Mouse (Mus musculus): Measurements from ENCODE around the gene Gm4450.
"Not testable (repeated sequence)": the region's sequence is repeated elsewhere in the genome, so short reads cannot be mapped to it uniquely, and the experiment has no call there.

The Gm4450 gene

DNA sequence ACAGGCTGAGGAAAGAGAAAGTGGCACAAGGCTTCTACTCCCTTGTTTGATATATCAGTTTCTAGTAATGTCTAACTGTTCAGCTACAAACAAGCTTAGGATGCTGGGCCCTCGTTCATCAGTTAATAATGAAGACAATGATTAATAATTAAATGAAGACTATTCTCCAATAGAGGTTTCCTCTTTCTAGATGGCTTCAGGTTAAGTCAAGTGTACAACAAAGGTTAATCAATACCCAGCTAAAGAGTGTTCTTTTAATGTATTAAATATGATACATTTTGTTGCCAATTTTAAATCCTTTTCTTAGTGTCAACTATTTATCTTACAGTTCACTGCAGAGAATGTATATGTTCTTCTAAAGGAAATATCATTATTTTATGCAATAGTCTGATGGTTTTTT, at the start of gene Gm4450:
TSS of gene Gm4450 (minus strand) at position 101 of the 400 bp plus-strand sequence.
- TF ChIP-seq GATA4 (IDR thresholded peaks at IDR 0.05; ENCODE audit: insufficient replicate concordance, low read length) = not testable (repeated sequence)

DNA sequence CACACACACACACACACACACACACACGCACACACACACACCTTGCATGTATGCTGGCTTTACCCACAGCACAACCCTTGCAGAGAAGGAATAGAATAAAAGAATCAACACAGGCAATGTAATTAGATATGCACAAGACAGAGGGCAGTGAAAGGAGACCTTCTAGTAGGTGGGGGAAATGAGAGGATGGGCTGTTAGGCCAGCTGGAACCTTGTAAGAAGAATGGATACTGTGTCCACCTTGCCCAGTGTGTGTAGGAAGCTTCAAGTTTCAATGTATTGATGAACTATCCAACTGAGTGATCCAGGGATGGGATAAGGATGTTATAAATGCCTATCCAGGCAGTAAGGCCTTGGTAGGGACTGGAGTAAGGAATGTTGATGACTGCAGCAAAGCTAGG, 21.9 kb downstream of the Gm4450 start:
- TF ChIP-seq GATA4 (IDR thresholded peaks at IDR 0.05; ENCODE audit: insufficient replicate concordance, low read length) = no peak

DNA sequence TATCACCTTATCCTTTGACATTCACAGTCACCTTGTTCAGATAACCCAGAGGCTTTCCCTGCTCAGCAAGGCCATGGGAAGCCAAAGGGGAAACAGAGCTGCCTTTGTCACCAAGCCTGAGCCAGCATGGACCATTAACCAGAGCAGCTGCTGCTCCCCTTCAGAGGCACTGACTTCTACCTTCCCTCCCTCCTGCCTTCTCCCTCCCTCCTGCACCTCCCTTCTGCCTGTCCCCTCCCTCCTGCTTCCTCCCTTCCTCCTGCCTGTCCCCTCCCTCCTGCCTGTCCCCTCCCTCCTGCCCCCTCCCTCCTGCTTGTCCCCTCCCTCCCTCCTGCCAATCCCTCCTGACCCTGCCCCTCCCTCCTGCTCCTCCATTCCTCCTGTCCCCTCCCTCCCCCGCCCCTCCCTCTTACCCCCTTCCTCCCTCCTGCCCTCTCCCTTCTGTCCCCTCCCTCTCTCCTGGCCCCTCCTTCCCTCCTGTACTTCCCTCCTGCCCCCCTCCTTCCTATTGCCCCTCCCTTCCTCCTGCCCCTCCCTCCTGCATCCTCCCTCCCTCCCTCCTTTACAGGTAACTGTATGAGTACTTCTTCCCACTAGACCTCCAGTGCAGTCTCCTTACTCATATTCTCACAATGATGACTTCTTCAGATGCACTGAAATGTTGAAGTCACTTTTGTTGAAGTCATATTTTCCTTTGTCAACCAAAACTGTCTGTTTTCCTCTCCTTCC, 22.7 kb downstream of the Gm4450 start:
- no peak for TF ChIP-seq GATA4 (IDR thresholded peaks at IDR 0.05; ENCODE audit: insufficient replicate concordance, low read length)

DNA sequence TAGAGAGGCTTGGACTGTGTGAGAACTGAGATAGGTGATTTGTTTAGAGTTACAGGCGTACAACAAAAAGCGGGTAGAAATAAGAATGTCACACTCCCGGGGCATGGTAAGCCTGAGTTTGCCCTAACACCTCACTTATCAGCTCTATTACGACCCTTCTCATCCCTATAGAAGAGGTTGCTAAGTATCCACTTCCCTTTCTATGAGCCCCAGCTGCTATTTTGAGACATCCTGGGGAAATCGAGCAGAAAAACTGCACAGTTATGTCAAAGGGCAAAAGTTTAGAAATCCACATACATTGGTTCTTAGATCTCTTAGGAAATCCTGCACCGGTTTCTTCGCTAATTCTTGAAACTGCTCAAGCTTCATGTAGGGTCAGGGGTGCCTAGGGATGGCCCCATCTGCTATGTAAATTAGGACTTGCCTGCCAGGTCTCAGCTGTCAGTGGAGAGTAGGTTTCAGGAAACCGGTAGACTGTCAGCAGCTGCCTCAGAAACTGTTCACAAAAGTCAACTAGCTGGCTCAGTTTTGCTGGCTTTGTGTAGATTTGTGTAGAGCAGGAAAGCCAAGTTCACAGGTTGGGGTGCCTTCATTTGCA, 27.9 kb downstream of the Gm4450 start:
- TF ChIP-seq GATA4 (IDR thresholded peaks at IDR 0.05; ENCODE audit: insufficient replicate concordance, low read length) = no peak

DNA sequence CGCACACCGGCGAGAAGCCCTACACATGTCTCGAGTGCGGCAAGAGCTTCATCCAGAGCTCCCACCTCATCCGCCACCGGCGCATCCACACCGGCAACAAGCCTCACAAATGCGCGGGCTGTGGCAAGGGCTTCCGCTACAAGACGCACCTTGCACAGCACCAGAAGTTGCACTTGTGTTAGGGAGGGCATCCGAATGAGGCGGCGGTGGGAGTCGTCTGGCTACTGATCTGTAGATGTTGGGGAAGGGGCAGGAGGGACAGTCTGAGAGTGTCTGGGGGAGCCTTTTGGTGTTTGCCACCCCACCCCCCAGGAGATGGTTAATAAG, 28.5 kb downstream of the Gm4450 start:
- no peak for TF ChIP-seq GATA4 (IDR thresholded peaks at IDR 0.05; ENCODE audit: insufficient replicate concordance, low read length)

DNA sequence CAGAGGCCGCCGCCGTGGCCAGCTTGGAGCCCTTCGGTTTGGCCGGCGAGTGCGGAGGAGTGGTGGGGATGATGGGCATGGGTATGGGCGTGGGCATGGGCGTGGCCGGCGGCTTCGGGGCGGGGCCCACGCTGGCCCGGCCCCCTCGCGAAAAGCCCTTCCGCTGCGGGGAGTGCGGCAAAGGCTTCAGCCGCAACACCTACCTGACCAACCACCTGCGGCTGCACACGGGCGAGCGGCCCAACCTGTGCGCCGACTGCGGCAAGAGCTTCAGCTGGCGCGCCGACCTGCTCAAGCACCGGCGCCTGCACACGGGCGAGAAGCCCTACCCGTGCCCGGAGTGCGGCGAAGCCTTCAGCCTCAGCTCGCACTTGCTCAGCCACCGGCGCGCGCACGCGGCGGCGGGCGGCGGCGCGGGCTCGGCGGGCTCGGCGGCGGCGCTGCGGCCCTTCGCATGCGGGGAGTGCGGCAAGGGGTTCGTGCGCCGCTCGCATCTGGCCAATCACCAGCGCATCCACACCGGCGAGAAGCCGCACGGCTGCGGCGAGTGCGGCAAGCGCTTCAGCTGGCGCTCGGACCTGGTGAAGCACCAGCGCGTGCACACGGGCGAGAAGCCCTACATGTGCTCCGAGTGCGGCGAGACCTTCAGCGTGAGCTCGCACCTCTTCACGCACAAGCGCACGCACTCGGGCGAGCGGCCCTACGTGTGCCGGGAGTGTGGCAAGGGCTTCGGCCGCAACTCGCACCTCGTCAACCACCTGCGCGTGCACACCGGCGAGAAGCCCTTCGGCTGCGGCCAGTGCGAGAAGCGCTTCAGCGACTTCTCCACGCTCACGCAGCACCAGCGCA, 29.1 kb downstream of the Gm4450 start:
- TF ChIP-seq GATA4 (IDR thresholded peaks at IDR 0.05; ENCODE audit: insufficient replicate concordance, low read length) = no peak

DNA sequence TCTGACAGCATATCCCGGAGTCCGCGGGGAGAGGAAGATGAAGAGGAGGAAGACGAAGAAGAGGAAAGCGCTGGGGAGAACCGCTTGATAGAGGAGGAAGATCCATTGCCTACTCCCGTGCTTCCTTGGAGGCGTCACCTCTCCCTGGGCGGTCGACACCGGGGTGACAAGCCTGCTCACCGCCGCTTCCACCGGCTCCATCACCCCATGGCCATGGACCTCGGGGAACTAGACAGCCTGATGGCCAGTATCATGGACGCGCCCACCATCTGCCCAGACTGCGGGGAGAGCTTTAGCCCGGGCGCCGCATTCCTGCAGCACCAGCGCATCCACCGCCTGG, 29.7 kb downstream of the Gm4450 start:
- no peak for TF ChIP-seq GATA4 (IDR thresholded peaks at IDR 0.05; ENCODE audit: insufficient replicate concordance, low read length)

DNA sequence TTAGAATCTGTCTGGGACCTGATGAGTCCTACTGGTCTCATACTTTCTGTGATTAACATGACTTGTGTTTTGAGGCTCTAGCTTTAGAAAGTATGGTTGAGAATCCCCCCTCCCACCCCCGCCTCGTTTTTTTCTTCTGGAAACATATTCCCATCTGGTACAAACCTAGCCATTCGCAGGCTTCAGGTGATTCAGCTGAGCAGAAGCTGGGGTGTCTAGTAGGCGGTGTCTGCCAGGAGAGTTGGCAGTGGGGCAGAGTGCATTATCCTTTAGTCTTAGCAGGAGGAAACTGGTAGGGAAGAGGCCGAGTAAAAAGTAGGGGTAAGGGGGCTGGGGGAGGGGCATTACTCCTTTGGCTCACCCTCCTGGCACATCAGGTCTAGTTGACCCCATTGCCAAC, 30.2 kb downstream of the Gm4450 start:
- no peak for TF ChIP-seq GATA4 (IDR thresholded peaks at IDR 0.05; ENCODE audit: insufficient replicate concordance, low read length)

DNA sequence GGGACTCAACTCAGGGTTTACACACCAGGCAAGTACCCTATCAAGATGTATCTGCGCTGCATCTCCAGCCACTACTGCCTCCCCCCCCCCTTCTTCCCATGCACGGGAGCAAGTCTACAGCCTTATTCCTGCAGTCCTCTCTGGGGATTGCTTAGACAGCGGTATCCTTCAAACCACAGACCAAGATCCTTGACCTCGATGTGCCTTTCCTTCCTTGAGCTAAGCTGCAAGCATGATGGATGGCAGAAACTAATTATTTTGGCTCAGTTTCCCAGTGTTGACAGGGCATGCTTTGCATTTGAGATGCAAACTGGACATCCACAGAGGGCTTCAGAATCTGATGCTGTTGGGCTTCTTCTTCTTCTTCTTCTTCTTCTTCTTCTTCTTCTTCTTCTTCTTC, 34.0 kb downstream of the Gm4450 start:
- TF ChIP-seq GATA4 (IDR thresholded peaks at IDR 0.05; ENCODE audit: insufficient replicate concordance, low read length) = no peak

DNA sequence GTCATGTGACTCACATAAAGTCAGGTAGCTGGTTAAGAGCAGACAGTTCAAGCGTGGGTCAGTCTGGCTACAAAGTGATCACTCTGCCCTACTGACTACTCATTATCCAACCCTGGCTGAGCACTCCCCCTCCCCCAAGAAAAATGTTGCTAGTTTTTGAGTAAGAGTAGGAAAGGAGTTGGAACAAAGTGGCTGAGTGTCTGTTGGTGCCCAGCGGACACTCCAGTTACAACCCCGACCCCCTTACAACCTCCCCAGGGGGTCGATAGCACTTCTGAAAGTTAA, 37.2 kb downstream of the Gm4450 start:
- no peak for TF ChIP-seq GATA4 (IDR thresholded peaks at IDR 0.05; ENCODE audit: insufficient replicate concordance, low read length)

DNA sequence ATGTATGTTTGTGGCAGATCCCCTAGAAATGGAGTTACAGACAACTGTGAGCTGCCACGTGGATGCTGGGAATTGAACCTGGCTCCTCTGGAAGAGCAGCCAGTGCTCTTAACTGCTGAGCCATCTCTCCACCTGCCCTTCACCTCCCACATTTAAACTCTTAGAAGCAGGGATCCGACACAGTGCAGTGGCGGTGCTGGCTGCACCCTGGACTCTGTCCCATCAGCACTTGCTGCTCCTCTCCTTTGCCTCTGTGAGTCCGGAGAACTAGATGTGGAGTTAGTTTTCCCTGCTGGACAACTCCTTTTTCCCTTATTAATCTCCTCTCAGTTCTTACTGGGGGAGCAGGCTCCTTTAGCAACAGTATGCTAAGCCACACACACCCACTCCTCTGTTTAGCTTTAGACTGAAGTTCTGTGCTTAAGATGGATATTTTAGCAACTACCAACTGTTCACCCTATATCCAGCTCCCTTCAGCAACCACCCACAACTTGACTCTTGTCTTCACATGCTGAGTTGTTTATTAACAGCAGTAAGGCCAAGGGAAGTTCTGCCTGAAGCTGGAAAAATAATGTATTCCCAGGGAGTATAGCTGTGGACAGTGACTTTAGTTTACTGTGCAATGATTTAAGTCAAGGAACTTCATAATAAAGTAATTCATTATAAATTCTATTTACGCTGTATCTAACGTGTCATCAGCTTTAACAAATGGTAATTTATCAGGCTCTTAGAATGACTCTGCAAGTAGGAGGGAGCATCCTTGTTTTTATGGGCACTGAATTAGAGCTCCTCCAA, 37.7 kb downstream of the Gm4450 start:
- TF ChIP-seq GATA4 (IDR thresholded peaks at IDR 0.05; ENCODE audit: insufficient replicate concordance, low read length) = no peak

DNA sequence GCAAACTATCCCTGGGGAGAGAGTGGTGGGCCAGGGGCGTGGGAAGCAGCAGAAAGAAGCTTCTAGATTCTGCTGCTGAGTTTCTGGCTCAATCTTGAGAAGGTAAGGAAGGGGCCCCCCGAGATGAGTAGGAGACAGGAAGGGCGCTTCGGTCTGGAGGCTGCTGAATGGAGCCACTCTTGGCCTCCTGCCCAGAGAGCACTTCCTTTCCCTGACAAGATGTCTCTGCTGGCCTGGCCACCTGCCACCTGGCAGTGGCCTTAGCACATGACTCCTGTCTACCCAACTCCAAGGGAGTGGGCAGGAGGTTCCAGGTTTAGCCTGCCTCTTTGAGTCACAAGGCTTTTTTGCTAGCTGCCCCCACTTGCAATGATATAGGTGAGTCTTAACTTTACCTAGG, 39.6 kb downstream of the Gm4450 start:
- TF ChIP-seq GATA4 (IDR thresholded peaks at IDR 0.05; ENCODE audit: insufficient replicate concordance, low read length) = peak; percentile 31; the same call in 1 of the 2 replicates

DNA sequence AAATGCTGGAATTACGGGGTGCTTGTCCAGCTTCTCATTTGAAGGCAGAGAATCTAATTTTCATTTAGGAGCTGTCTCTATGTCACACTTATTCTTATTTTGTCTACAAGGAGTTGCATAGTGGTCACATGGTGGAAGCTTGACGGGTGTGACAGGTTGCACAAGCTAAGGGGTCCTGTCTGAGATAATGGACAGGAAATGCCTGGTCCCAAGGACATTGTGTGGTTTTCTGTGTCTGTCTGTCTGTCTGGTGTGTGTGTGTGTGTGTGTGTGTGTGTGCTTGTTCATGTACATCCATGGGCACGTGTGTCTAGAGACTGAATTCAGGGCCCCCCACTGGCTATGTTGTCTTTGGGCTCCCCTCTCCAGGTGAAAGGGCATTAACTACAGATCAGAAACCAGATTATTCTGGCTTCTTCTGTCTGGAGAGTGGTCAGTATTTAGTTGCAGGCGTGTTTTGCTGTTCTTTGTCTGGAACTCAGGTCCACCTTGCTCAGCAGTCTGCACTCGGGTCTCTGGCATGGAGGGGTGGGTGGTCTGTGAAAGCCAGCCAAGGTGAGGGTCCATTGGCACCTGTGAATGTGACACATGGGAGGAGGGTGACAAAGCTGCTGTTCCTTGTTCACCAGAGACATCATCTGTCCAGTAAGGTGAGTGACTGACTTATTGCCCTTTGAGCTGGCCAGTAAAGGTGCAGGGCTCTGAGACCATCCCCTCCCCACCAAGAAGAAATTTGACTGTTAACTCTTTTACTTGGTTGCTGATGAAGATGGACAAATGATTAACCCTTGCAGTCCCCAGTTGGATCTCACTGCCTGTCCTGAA, 40.3 kb downstream of the Gm4450 start:
- TF ChIP-seq GATA4 (IDR thresholded peaks at IDR 0.05; ENCODE audit: insufficient replicate concordance, low read length) = no peak; the same call in 1 of the 2 replicates

DNA sequence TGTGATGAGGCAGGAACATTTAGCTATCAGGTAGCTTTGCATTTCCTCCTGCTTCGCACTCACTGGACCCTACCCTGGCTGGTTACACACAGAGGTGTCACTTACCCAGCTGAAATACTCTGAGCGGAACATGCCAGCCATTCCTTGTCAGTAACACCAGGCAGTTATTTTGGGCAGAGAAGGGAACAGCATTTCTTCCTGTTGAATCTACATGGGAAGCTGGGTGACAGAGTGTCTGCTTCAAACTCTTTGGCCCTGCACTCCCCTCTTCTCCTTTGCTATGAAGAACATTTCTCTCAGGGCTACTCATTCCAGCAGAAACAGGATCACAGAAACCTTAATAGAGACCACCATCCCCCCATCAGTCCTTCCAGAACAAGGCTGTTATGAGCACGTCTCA, 42.6 kb downstream of the Gm4450 start:
- no peak for TF ChIP-seq GATA4 (IDR thresholded peaks at IDR 0.05; ENCODE audit: insufficient replicate concordance, low read length)

DNA sequence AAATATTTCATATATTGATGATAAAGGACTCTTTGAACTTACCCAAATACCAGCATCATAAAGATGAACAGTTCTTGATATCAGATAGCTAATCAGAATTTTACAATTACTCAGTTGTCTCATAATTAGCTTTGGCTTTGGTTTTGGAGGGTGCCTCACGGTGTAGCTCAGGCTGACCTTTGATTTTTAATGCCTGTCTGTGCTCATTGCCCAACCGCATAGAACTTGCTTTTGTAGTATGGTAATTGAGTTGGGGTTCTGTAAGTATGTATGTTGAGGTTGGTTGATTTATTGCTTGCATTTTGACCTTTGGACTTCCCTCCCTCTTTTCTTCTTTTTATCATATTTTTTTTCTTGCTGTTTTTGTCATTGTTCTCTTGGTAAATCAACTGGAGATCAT, 43.2 kb downstream of the Gm4450 start:
- no peak for TF ChIP-seq GATA4 (IDR thresholded peaks at IDR 0.05; ENCODE audit: insufficient replicate concordance, low read length)
